Comparison of ENCODE assay signal across 14 mouse cellular contexts in genomic region chr2:166745849-166746248, GRCm38 (mm10). TPM values are rescaled to one million over a fixed set of nuclear protein-coding genes. Genes with fewer than 3 reads are reported as not detected.
A peak's percentile ranks its signal among the peaks of the same experiment; 100 is the strongest.
DNase-seq lines count a peak whose midpoint lies in the region; ATAC-seq lines count a peak whose summit lies in the region.
"Had no signal": no experiment of that assay in that cellular context is flagged by ENCODE, and none has a peak within 500 bp of the region (broad histone marks: within the 10 kb centered on the region; RNA-seq: fewer than 3 reads in every experiment).

No protein-coding gene starts in this region.

- no peak overlapping the region for H3K4me2 ChIP-seq in forebrain, embryonic 13.5 days
- H3K4me2 ChIP-seq: intestine, embryonic 15.5 days; limb, embryonic 12.5 days; midbrain, embryonic 13.5 days had no signal

- H3K27ac ChIP-seq in forebrain, embryonic 13.5 days, result no peak overlapping the region
- H3K27ac ChIP-seq: intestine, embryonic 15.5 days; limb, embryonic 12.5 days; midbrain, embryonic 13.5 days; stomach, embryonic 15.5 days had no signal

- no peaks in the 10 kb centered on the region for H3K4me1 ChIP-seq in forebrain, embryonic 13.5 days
- H3K4me1 ChIP-seq: intestine, embryonic 15.5 days; midbrain, embryonic 13.5 days; stomach, embryonic 15.5 days had no signal

- H3K4me3 ChIP-seq in forebrain, embryonic 13.5 days, result no peak overlapping the region
- H3K4me3 ChIP-seq: intestine, embryonic 15.5 days; limb, embryonic 12.5 days; midbrain, embryonic 13.5 days; stomach, embryonic 15.5 days had no signal

- peak; percentile 3; the same call in 1 of the 2 replicates for ATAC-seq in megakaryocyte-erythroid progenitor cell, adult 5-6 weeks (replicated peaks; ENCODE audit: low FRiP score, low TSS enrichment, poor library complexity, severe bottlenecking)
- ATAC-seq in forebrain, embryonic 13.5 days, result no peak
- ATAC-seq: midbrain, embryonic 13.5 days had no signal

- H3K36me3 ChIP-seq in forebrain, embryonic 13.5 days (ENCODE audit: poor library complexity, severe bottlenecking), result no peaks in the 10 kb centered on the region
- H3K36me3 ChIP-seq: intestine, embryonic 15.5 days; limb, embryonic 12.5 days; midbrain, embryonic 13.5 days; stomach, embryonic 15.5 days had no signal

- peak; percentile 39 for DNase-seq in layer of hippocampus, adult 9-11 months
- no peak for DNase-seq in layer of hippocampus, adult 11-12 months (ENCODE audit: low spot score)
- DNase-seq in induced T-regulatory cell, adult 2 months (ENCODE audit: low read depth), result peak; percentile 43
- DNase-seq in thymus, postnatal 4 days, result peak; percentile 75
- no peak for DNase-seq in left cerebral cortex, postnatal 25 days (ENCODE audit: low spot score in 2 of 2)
- DNase-seq in adrenal gland, adult (ENCODE audit: inconsistent age in 2 of 2, low spot score in 1 of 2), result no peak
- DNase-seq: adrenal gland, postnatal 10 days; cerebellum, postnatal 10 days had no signal

- no peaks in the 10 kb centered on the region for H3K27me3 ChIP-seq in forebrain, embryonic 13.5 days
- H3K27me3 ChIP-seq: intestine, embryonic 15.5 days; limb, embryonic 12.5 days; midbrain, embryonic 13.5 days; stomach, embryonic 15.5 days had no signal

- no peaks in the 10 kb centered on the region for H3K9me3 ChIP-seq in forebrain, embryonic 13.5 days (replicated peaks)
- H3K9me3 ChIP-seq: intestine, embryonic 15.5 days; limb, embryonic 12.5 days; midbrain, embryonic 13.5 days; stomach, embryonic 15.5 days had no signal

- WGBS in forebrain, embryonic 13.5 days, result 87% methylated on average over 9 of the region's 9 CpGs

- no peak overlapping the region for H3K9ac ChIP-seq in forebrain, embryonic 13.5 days
- H3K9ac ChIP-seq: intestine, embryonic 15.5 days; limb, embryonic 12.5 days; midbrain, embryonic 13.5 days; stomach, embryonic 15.5 days had no signal

- intact Hi-C loops in left cerebral cortex, postnatal 25 days (cut with DNase I), result no loop called here

RNA-seq across cellular contexts. Expression of gene Prex1, which starts 32.2 kb away (rescaled TPM):
- 34.5 and 39.2 TPM in 2 replicates for total RNA-seq in megakaryocyte-erythroid progenitor cell, adult 5-6 weeks (2014; fragmentation: Nextera tagmentation)
- total RNA-seq in megakaryocyte-erythroid progenitor cell, adult 5-6 weeks (2017), result 9.2 and 10.0 TPM in 2 replicates
- 28.6 and 32.7 TPM in 2 replicates for polyA plus RNA-seq in forebrain, embryonic 13.5 days (2015; fragmentation: Nextera tagmentation; extraction: Ambion mirVana)
- 100 to 1,000 TPM; 115 to 120 TPM for total RNA-seq in left cerebral cortex, postnatal 25 days (2021)

RNA-seq across cellular contexts. Expression of gene Trp53rkb, which starts 46.5 kb away (rescaled TPM):
- total RNA-seq in megakaryocyte-erythroid progenitor cell, adult 5-6 weeks (2014; fragmentation: Nextera tagmentation), result 1.6 and 5.0 TPM in 2 replicates
- 2.4 and 3.1 TPM in 2 replicates for total RNA-seq in megakaryocyte-erythroid progenitor cell, adult 5-6 weeks (2017)
- polyA plus RNA-seq in forebrain, embryonic 13.5 days (2015; fragmentation: Nextera tagmentation; extraction: Ambion mirVana), result 6.7 and 10.9 TPM in 2 replicates
- total RNA-seq in left cerebral cortex, postnatal 25 days (2021), result 1 to 10 TPM; 7.2 to 7.7 TPM

RNA-seq across cellular contexts. Expression of gene Arfgef2, which starts 59.5 kb away (rescaled TPM):
- total RNA-seq in megakaryocyte-erythroid progenitor cell, adult 5-6 weeks (2014; fragmentation: Nextera tagmentation), result 21.0 and 31.0 TPM in 2 replicates
- total RNA-seq in megakaryocyte-erythroid progenitor cell, adult 5-6 weeks (2017), result 20.2 and 22.7 TPM in 2 replicates
- 2.0 and 2.5 TPM in 2 replicates for polyA plus RNA-seq in forebrain, embryonic 13.5 days (2015; fragmentation: Nextera tagmentation; extraction: Ambion mirVana)
- total RNA-seq in left cerebral cortex, postnatal 25 days (2021), result 10 to 100 TPM; 52.7 to 54.6 TPM

Comparison
In these comparisons a context has a peak if more than half of its experiments do, and no peak if none do; other contexts are left out.
1. DNase-seq: peak in layer of hippocampus, adult 9-11 months (single experiment), induced T-regulatory cell, adult 2 months (single experiment) and thymus, postnatal 4 days (single experiment); none in layer of hippocampus, adult 11-12 months (single experiment), left cerebral cortex, postnatal 25 days (0 of 2) and adrenal gland, adult (0 of 2).